Mouse (Mus musculus) erythroblast, embryonic 14.5 days (primary cell): Measurements from ENCODE around the gene Pstpip1.

Experiments used
- GATA1 ChIP-seq: IDR thresholded peaks from 2 replicates; pipeline ENCODE4 v1.6.1; 2012; ENCODE audit warnings: low read length, inconsistent platforms, mixed read lengths
- TAL1 ChIP-seq: IDR thresholded peaks from 3 replicates; pipeline ENCODE4 v1.6.1; 2012; ENCODE audit warnings: low read length, inconsistent platforms, mixed read lengths

DNA sequence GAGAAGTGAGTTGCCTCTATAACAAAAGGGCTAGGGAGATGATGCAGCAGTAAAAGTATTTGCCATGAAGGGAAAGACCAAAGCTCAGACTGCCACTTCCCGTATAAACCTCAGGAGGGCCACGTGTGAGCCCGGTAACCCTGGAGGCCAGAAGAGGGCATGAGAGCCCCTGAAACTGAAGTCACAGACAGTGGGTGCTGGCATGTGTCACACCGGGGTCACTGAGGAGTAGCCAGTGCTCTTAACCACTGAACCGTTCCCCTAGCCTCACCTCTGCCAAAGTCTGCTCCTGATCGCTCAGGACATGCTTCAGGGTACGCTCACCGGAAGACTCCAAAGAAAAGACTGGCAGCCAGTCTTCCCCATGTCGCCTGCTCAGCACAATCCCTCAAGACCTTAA is 52.0 kb downstream of the Pstpip1 start:
- TF ChIP-seq TAL1 (no peak), GATA1 (no peak)
